8 mouse cellular contexts compared by ENCODE assay signal in the genomic region with DNA sequence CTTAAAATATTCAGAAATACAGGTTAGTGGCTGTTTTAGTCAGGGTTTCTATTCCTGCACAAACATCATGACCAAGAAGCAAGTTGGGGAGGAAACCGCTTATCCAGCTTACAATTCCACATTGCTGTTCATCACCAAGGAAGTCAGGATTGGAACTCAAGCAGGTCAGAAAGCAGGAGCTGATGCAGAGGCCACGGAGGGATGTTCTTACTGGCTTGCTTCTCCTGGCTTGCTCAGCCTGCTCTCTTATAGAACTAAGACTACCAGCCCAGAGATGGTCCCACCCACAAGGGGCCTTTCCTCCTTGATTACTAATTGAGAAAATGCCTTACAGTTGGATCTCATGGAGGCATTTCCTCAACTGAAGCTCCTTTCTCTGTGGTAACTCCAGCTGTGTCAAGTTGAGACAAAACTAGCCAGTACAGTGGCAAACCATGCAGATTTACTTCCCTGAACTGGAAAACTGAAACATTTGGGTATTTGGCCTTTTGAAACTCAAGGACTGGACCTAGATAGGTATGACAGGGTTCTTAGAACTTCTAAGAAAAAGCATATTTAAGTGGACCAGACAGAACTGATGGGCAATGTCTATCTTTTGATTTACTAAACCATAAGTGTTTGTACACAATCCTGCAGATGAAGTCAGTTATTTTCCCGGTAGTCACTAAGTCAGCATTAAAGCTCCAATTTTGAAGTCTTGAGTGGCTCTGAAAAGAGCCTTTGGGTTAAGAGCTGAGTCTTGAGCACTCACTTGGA. TPM values are rescaled to one million over a fixed set of nuclear protein-coding genes. Genes with fewer than 3 reads are reported as not detected.
DNase-seq lines count a peak whose midpoint lies in the region; ATAC-seq and TF ChIP-seq lines count a peak whose summit lies in the region.
"Not testable (repeated sequence)": the region's sequence is repeated elsewhere in the genome, so short reads cannot be mapped to it uniquely, and the experiment has no call there.

No protein-coding gene starts in this region.

- not testable (repeated sequence) for TF ChIP-seq POLR2A in brain, embryonic 14.5 days (IDR thresholded peaks at IDR 0.05; ENCODE audit: borderline replicate concordance, extremely low read depth, insufficient read depth, insufficient read length, poor library complexity, severe bottlenecking); kidney, adult 2 months (IDR thresholded peaks at IDR 0.05; ENCODE audit: low read depth, low read length); spleen, adult 2 months (IDR thresholded peaks at IDR 0.05; ENCODE audit: low read depth, low read length)

- not testable (repeated sequence) for TF ChIP-seq CTCF in brain, embryonic 14.5 days (IDR thresholded peaks at IDR 0.05; ENCODE audit: borderline replicate concordance, extremely low read depth, insufficient read depth, insufficient read length); kidney, adult 2 months (conservative IDR thresholded peaks at IDR 0.05; ENCODE audit: insufficient read depth, insufficient read length, low read depth, low read length); spleen, adult 2 months (IDR thresholded peaks at IDR 0.05; ENCODE audit: extremely low read depth, insufficient read depth, insufficient read length, insufficient replicate concordance)

- DNase-seq in 3134 (ENCODE audit: extremely low read depth, insufficient read length, low spot score), result peak; percentile 69
- DNase-seq in brain, embryonic 14.5 days (ENCODE audit: low read depth), result peak; percentile 11
- not testable (repeated sequence) for DNase-seq in kidney, adult 2 months; spleen, adult 2 months (ENCODE audit: low read depth in 1 of 2, low spot score in 2 of 2)

- peak overlapping the region; percentile 62 for H3K4me2 ChIP-seq in forebrain, embryonic 12.5 days
- peak overlapping the region; percentile 87 for H3K4me2 ChIP-seq in heart, embryonic 16.5 days (ENCODE audit: low read depth, low read length)
- peak overlapping the region; percentile 76 for H3K4me2 ChIP-seq in liver, embryonic 12.5 days
- peak overlapping the region; percentile 63 for H3K4me2 ChIP-seq in midbrain, embryonic 12.5 days (replicated peaks)

- peak overlapping the region; percentile 91 for H3K27ac ChIP-seq in forebrain, embryonic 12.5 days
- peak overlapping the region; percentile 91 for H3K27ac ChIP-seq in heart, embryonic 16.5 days (ENCODE audit: low read length)
- H3K27ac ChIP-seq in kidney, adult 2 months (ENCODE audit: insufficient read depth, low read depth, low read length), result not testable (repeated sequence)
- peak overlapping the region; percentile 98 for H3K27ac ChIP-seq in liver, embryonic 12.5 days
- peak overlapping the region; percentile 92 for H3K27ac ChIP-seq in midbrain, embryonic 12.5 days (replicated peaks)
- H3K27ac ChIP-seq in spleen, adult 2 months (ENCODE audit: insufficient read depth, low read length), result peak overlapping the region; percentile 96

- not testable (repeated sequence) for H3K27me3 ChIP-seq in forebrain, embryonic 12.5 days; heart, embryonic 16.5 days (ENCODE audit: control insufficient read depth, insufficient read depth, low read length); kidney, adult 2 months (replicated peaks; ENCODE audit: control insufficient read depth, insufficient read depth, low read length); liver, embryonic 12.5 days (replicated peaks); midbrain, embryonic 12.5 days; spleen, adult 2 months (ENCODE audit: control insufficient read depth, insufficient read depth, low read length)

- H3K36me3 ChIP-seq in forebrain, embryonic 12.5 days (replicated peaks); heart, embryonic 16.5 days (ENCODE audit: control insufficient read depth, insufficient read depth); kidney, adult 2 months (ENCODE audit: control insufficient read depth, insufficient read depth, low read length); liver, embryonic 12.5 days; midbrain, embryonic 12.5 days; spleen, adult 2 months (ENCODE audit: control insufficient read depth, insufficient read depth, low read length): not testable (repeated sequence)

- peak overlapping the region; percentile 61 for H3K9ac ChIP-seq in forebrain, embryonic 12.5 days
- H3K9ac ChIP-seq in heart, embryonic 16.5 days (ENCODE audit: low read length), result peak overlapping the region; percentile 72
- peak overlapping the region; percentile 84 for H3K9ac ChIP-seq in liver, embryonic 12.5 days
- peak overlapping the region; percentile 54 for H3K9ac ChIP-seq in midbrain, embryonic 12.5 days (replicated peaks)

- not testable (repeated sequence) for ATAC-seq in forebrain, embryonic 12.5 days (ENCODE audit: low FRiP score); heart, embryonic 16.5 days (replicated peaks; ENCODE audit: extremely low read depth, insufficient read depth, low FRiP score); midbrain, embryonic 12.5 days (ENCODE audit: low FRiP score, low read depth)
- 0 out of 2 replicates have a peak, but pooled peaks have one; percentile 0 for ATAC-seq in liver, embryonic 12.5 days

- WGBS in forebrain, embryonic 12.5 days, result 5% methylated on average over 3 of the region's 3 CpGs
- 11% methylated on average over 3 of the region's 3 CpGs for WGBS in heart, embryonic 16.5 days
- 27% methylated on average over 3 of the region's 3 CpGs for WGBS in kidney, adult 2 months
- 9% methylated on average over 3 of the region's 3 CpGs for WGBS in liver, embryonic 12.5 days (ENCODE audit: insufficient replicate concordance)
- 2% methylated on average over 3 of the region's 3 CpGs for WGBS in midbrain, embryonic 12.5 days
- WGBS in spleen, adult 2 months, result 24% methylated on average over 3 of the region's 3 CpGs

- H3K9me3 ChIP-seq in forebrain, embryonic 12.5 days; heart, embryonic 16.5 days (replicated peaks; ENCODE audit: control insufficient read depth, low read length); liver, embryonic 12.5 days (replicated peaks); midbrain, embryonic 12.5 days: not testable (repeated sequence)

- H3K4me3 ChIP-seq in forebrain, embryonic 12.5 days (replicated peaks), result peak overlapping the region; percentile 45
- H3K4me3 ChIP-seq in heart, embryonic 16.5 days (ENCODE audit: low read length), result peak overlapping the region; percentile 63
- H3K4me3 ChIP-seq in kidney, adult 2 months (ENCODE audit: insufficient read depth, low read depth, low read length), result peak overlapping the region; percentile 86
- peak overlapping the region; percentile 62 for H3K4me3 ChIP-seq in liver, embryonic 12.5 days
- H3K4me3 ChIP-seq in midbrain, embryonic 12.5 days, result peak overlapping the region; percentile 47
- H3K4me3 ChIP-seq in spleen, adult 2 months (ENCODE audit: extremely low read depth, insufficient read depth, insufficient read length), result peak overlapping the region; percentile 68

- H3K4me1 ChIP-seq in forebrain, embryonic 12.5 days, result peaks cover 12% of the 10 kb centered on the region; the same call in 1 of the 2 replicates
- H3K4me1 ChIP-seq in heart, embryonic 16.5 days (ENCODE audit: control insufficient read depth, insufficient read depth, low read length); kidney, adult 2 months (ENCODE audit: control insufficient read depth, insufficient read depth, low read length); midbrain, embryonic 12.5 days; spleen, adult 2 months (ENCODE audit: control insufficient read depth, insufficient read depth, insufficient read length): not testable (repeated sequence)
- H3K4me1 ChIP-seq in liver, embryonic 12.5 days, result peaks cover 32% of the 10 kb centered on the region

RNA-seq across cellular contexts. Expression of a gene that starts 0.8 kb away (rescaled TPM):
- 4.4 and 4.7 TPM in 2 replicates for polyA plus RNA-seq in brain, embryonic 14.5 days (2012; rRNA removed)
- polyA plus RNA-seq in forebrain, embryonic 12.5 days (2016; fragmentation: Nextera tagmentation; extraction: Ambion mirVana), result 0.87 and 0.95 TPM in 2 replicates
- polyA plus RNA-seq in heart, embryonic 16.5 days (2015; fragmentation: Nextera tagmentation; extraction: Ambion mirVana), result 0.38 and 0.52 TPM in 2 replicates
- polyA plus RNA-seq in kidney, adult 2 months (2012; rRNA removed), result 0.27 and 0.36 TPM in 2 replicates
- 1.4 and 1.5 TPM in 2 replicates for polyA plus RNA-seq in liver, embryonic 12.5 days (2016; fragmentation: Nextera tagmentation; extraction: Ambion mirVana)
- polyA plus RNA-seq in midbrain, embryonic 12.5 days (2016; fragmentation: Nextera tagmentation; extraction: Ambion mirVana), result 0.56 and 0.64 TPM in 2 replicates
- 4.9 and 8.4 TPM in 2 replicates for polyA plus RNA-seq in spleen, adult 2 months (2012; rRNA removed)

RNA-seq across cellular contexts. Expression of a gene that starts 1.4 kb away (rescaled TPM):
- 4.5 and 5.5 TPM in 2 replicates for polyA plus RNA-seq in brain, embryonic 14.5 days (2012; rRNA removed)
- polyA plus RNA-seq in forebrain, embryonic 12.5 days (2016; fragmentation: Nextera tagmentation; extraction: Ambion mirVana), result 0.99 and 1.5 TPM in 2 replicates
- polyA plus RNA-seq in heart, embryonic 16.5 days (2015; fragmentation: Nextera tagmentation; extraction: Ambion mirVana), result 0.20 and 0.37 TPM in 2 replicates
- 0.74 and 0.87 TPM in 2 replicates for polyA plus RNA-seq in kidney, adult 2 months (2012; rRNA removed)
- polyA plus RNA-seq in liver, embryonic 12.5 days (2016; fragmentation: Nextera tagmentation; extraction: Ambion mirVana), result 1.3 and 1.6 TPM in 2 replicates
- 1.0 and 1.3 TPM in 2 replicates for polyA plus RNA-seq in midbrain, embryonic 12.5 days (2016; fragmentation: Nextera tagmentation; extraction: Ambion mirVana)
- 10.2 and 16.1 TPM in 2 replicates for polyA plus RNA-seq in spleen, adult 2 months (2012; rRNA removed)

RNA-seq across cellular contexts. Expression of a gene that starts 7.2 kb away (rescaled TPM):
- polyA plus RNA-seq in brain, embryonic 14.5 days (2012; rRNA removed), result 25.5 and 42.1 TPM in 2 replicates
- polyA plus RNA-seq in forebrain, embryonic 12.5 days (2016; fragmentation: Nextera tagmentation; extraction: Ambion mirVana), result 7.2 and 8.3 TPM in 2 replicates
- 2.0 and 2.2 TPM in 2 replicates for polyA plus RNA-seq in heart, embryonic 16.5 days (2015; fragmentation: Nextera tagmentation; extraction: Ambion mirVana)
- 0.25 and 0.58 TPM in 2 replicates for polyA plus RNA-seq in kidney, adult 2 months (2012; rRNA removed)
- polyA plus RNA-seq in liver, embryonic 12.5 days (2016; fragmentation: Nextera tagmentation; extraction: Ambion mirVana), result 12.9 and 16.3 TPM in 2 replicates
- 4.8 and 6.9 TPM in 2 replicates for polyA plus RNA-seq in midbrain, embryonic 12.5 days (2016; fragmentation: Nextera tagmentation; extraction: Ambion mirVana)
- 34.4 and 52.1 TPM in 2 replicates for polyA plus RNA-seq in spleen, adult 2 months (2012; rRNA removed)

RNA-seq across cellular contexts. Expression of a gene that starts 8.7 kb away (rescaled TPM):
- polyA plus RNA-seq in brain, embryonic 14.5 days (2012; rRNA removed), result 474 and 536 TPM in 2 replicates
- 9.3 and 10.7 TPM in 2 replicates for polyA plus RNA-seq in forebrain, embryonic 12.5 days (2016; fragmentation: Nextera tagmentation; extraction: Ambion mirVana)
- polyA plus RNA-seq in heart, embryonic 16.5 days (2015; fragmentation: Nextera tagmentation; extraction: Ambion mirVana), result 3.8 and 9.2 TPM in 2 replicates
- 4.3 and 8.0 TPM in 2 replicates for polyA plus RNA-seq in kidney, adult 2 months (2012; rRNA removed)
- 7.8 and 13.9 TPM in 2 replicates for polyA plus RNA-seq in liver, embryonic 12.5 days (2016; fragmentation: Nextera tagmentation; extraction: Ambion mirVana)
- 7.9 and 8.4 TPM in 2 replicates for polyA plus RNA-seq in midbrain, embryonic 12.5 days (2016; fragmentation: Nextera tagmentation; extraction: Ambion mirVana)
- polyA plus RNA-seq in spleen, adult 2 months (2012; rRNA removed), result 733 and 772 TPM in 2 replicates

RNA-seq across cellular contexts. Expression of a gene that starts 9.0 kb away (rescaled TPM):
- polyA plus RNA-seq in brain, embryonic 14.5 days (2012; rRNA removed), result 17.2 and 25.6 TPM in 2 replicates
- 0.74 and 1.4 TPM in 2 replicates for polyA plus RNA-seq in forebrain, embryonic 12.5 days (2016; fragmentation: Nextera tagmentation; extraction: Ambion mirVana)
- polyA plus RNA-seq in heart, embryonic 16.5 days (2015; fragmentation: Nextera tagmentation; extraction: Ambion mirVana), result 0.53 TPM in 1 of 2 replicates, not detected in the other
- 1.4 and 2.5 TPM in 2 replicates for polyA plus RNA-seq in kidney, adult 2 months (2012; rRNA removed)
- polyA plus RNA-seq in liver, embryonic 12.5 days (2016; fragmentation: Nextera tagmentation; extraction: Ambion mirVana), result 1.1 and 1.6 TPM in 2 replicates
- polyA plus RNA-seq in midbrain, embryonic 12.5 days (2016; fragmentation: Nextera tagmentation; extraction: Ambion mirVana), result 0.85 and 1.7 TPM in 2 replicates
- 24.8 and 33.8 TPM in 2 replicates for polyA plus RNA-seq in spleen, adult 2 months (2012; rRNA removed)
